Comparison of ENCODE assay signal across 4 mouse cellular contexts in genomic region chr3:69797533-69797932, GRCm38 (mm10).
"Had no signal": no experiment of that assay in that cellular context is flagged by ENCODE, and none has a peak within 500 bp of the region (broad histone marks: within the 10 kb centered on the region; RNA-seq: fewer than 3 reads in every experiment).

No protein-coding gene starts in this region.

- DNase-seq: kidney, postnatal 10 days; lung, adult 18-20 months; thymus, postnatal 4 days had no signal

- ATAC-seq: midbrain, embryonic 15.5 days had no signal
